Mouse (Mus musculus) heart, embryonic 16.5 days (tissue): ENCODE measurements around the gene AK157302. TPM values are rescaled to one million over a fixed set of nuclear protein-coding genes. Genes with fewer than 3 reads are reported as not detected.
A peak's percentile ranks its signal among the peaks of the same experiment; 100 is the strongest.
"Not testable (repeated sequence)": the region's sequence is repeated elsewhere in the genome, so short reads cannot be mapped to it uniquely, and the experiment has no call there.

Experiments
- ATAC-seq: fragments of 200-750 bp; cut with Nextera tagmentation; replicated peaks from 2 replicates; pipeline ENCODE4 v1.8.0; 2017; ENCODE audit warnings: moderate number of reproducible peaks; ENCODE audit not compliant: insufficient read depth, low FRiP score; ENCODE audit errors: extremely low read depth
- H3K27ac ChIP-seq: fragments of 300-500 bp; sonication (generic); 2 replicates; pipeline ENCODE4 v1.5.1; 2014; ENCODE audit warnings: mild to moderate bottlenecking, low read length, control low read depth, moderate library complexity
- H3K27me3 ChIP-seq: fragments of 300-500 bp; sonication (generic); 2 replicates; pipeline ENCODE4 v1.6.1; 2014; ENCODE audit warnings: low read length, mixed read lengths; ENCODE audit not compliant: control insufficient read depth, insufficient read depth
- H3K36me3 ChIP-seq: fragments of 300-500 bp; sonication (generic); 2 replicates; pipeline ENCODE4 v1.6.1; 2014; ENCODE audit not compliant: control insufficient read depth, insufficient read depth
- H3K4me1 ChIP-seq: fragments of 300-500 bp; sonication (generic); 2 replicates; pipeline ENCODE4 v1.6.1; 2014; ENCODE audit warnings: low read length, mixed read lengths; ENCODE audit not compliant: control insufficient read depth, insufficient read depth
- H3K4me2 ChIP-seq: fragments of 300-500 bp; sonication (generic); 2 replicates; pipeline ENCODE4 v1.6.1; 2014; ENCODE audit warnings: low read depth, mild to moderate bottlenecking, control low read depth, low read length
- H3K4me3 ChIP-seq: fragments of 300-500 bp; sonication (generic); 2 replicates; pipeline ENCODE4 v1.5.1; 2014; ENCODE audit warnings: mild to moderate bottlenecking, control low read depth, low read length
- H3K9ac ChIP-seq: fragments of 300-500 bp; sonication (generic); 2 replicates; pipeline ENCODE4 v1.6.1; 2014; ENCODE audit warnings: low read length, control low read depth
- H3K9me3 ChIP-seq: fragments of 300-500 bp; sonication (generic); replicated peaks from 2 replicates; pipeline ENCODE4 v1.6.1; 2016; ENCODE audit warnings: low read length; ENCODE audit not compliant: control insufficient read depth
- WGBS: fragments of 180-500 bp; shearing (Covaris S2); extraction: QIAGEN DNeasy Blood & Tissue Kit; methylation state at CpG from one replicate; pipeline ENCODE4 v1.1.7; 2014; 5-methylcytosine and 5-hydroxymethylcytosine counted together
- polyA plus RNA-seq: library from polyadenylated mRNA; unstranded; fragments of >200 nt; fragmentation: Nextera tagmentation; extraction: Ambion mirVana; gene quantifications from 2 replicates; pipeline ENCODE4 v1.2.1, GENCODE M21; 2015

Gene AK157302
- polyA plus RNA-seq, 1 experiment from 2014 or later, result 4.1 TPM

DNA sequence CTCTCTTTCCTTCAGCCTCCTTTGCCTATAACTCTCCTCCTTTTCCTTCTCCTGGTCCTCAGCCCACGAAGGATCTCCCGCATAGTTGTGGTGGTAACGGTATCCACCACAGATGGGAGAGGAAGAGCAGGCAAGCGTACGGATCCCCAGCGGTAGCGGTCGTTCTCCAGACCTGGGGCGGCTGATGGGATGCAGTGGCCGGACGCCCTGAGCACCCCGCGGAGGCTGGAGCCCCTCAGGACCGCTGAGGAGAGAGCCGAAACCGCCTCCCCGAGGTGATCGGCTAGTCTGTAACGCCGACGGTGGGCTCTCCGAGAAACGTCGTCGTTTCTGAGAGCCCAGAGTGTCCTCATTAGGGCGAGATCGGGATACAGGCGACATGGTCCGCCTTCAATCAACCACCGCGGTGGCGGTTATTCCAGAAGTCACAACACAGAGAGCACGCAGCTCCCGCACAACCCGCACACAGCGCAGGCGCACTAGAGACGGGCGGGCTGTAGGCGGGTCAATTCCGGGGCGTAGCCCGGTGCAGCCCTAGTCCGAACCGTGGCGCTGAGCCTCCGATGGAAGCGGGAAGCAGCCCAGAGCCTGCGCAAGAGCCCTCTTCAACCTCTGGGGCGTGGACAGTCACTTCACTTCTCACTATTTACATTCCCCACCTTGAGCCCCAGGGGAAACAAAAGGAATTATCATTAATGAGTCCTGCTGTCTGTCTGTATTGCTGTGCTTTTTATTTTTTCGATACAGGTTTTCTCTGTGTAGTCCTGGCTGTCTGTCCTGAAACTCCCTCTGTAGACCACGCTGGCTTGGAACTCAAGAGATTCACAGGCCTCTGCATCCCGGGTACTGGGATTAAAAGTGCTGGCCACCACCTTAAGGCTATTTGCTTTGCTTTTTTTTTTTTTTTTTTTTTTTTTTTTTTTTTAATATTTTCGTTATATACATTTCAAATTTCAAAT, 26.7 kb upstream of the AK157302 start, which contains the start of gene Nkapl:
Gene Nkapl, minus strand, starts transcription at position 449 of the 959 bp plus-strand sequence.
- peak within 1 kb of the TSS; percentile 48 for H3K27ac ChIP-seq
- H3K36me3 ChIP-seq, result no peaks in the 10 kb centered on the region
- peak within 1 kb of the TSS; percentile 88 for H3K9ac ChIP-seq
- H3K4me1 ChIP-seq, result no peaks in the 10 kb centered on the region
- WGBS, result 1% methylated on average over 54 of the region's 54 CpGs
- H3K4me2 ChIP-seq, result peak within 1 kb of the TSS; percentile 98
- ATAC-seq, result peak; percentile 99
- no peaks in the 10 kb centered on the region for H3K27me3 ChIP-seq
- H3K9me3 ChIP-seq, result no peaks in the 10 kb centered on the region
- H3K4me3 ChIP-seq, result peak within 1 kb of the TSS; percentile 76

DNA sequence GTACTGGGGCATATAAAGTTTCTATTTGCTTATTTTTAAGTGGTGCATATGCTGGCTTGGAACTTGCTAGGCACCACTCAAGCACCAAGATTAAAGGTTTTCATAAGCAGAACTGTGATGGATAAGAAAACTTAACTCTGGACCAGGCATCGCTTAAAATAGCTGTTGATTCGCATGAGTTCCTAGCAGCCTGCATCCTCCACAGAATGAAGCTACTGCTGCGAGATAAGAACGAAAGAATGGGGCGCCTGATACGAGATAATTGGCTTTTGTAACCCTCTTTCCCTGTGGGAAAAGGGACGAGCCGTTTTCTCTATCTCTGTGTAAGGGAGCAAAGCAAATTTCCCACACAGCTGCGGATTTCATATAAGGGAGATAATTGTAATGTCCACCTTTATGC, 25.9 kb upstream of the AK157302 start:
- Histone ChIP-seq H3K4me3 (peak overlapping the region; percentile 76; the same call in 1 of the 2 replicates), H3K27me3 (no peaks in the 10 kb centered on the region), H3K4me2 (peak overlapping the region; percentile 98), H3K36me3 (no peaks in the 10 kb centered on the region), H3K9me3 (no peaks in the 10 kb centered on the region), H3K4me1 (no peaks in the 10 kb centered on the region), H3K27ac (no peak overlapping the region), H3K9ac (peak overlapping the region; percentile 18; the same call in 1 of the 2 replicates)
- 10% methylated on average over 9 of the region's 9 CpGs for WGBS
- ATAC-seq, result no peak

DNA sequence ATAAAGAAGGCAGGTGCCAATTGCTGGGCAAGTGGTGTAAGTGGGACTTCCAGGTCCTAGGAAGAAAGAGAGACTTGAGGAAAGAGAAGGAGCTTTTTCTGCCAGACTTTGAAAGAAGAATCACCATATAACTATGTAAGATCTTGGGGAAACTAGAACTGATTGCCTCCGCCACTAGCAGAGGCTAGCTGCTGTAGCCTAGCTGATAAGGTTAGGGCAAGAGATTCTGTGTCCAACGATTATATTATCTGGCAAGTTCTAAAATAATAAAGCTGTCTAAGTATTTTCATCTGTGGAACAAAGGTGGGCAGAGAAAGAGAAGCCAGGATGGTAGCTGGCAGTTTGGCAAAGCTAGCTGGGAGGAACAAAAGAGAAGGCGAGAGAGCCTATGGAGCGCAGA, 22.6 kb upstream of the AK157302 start:
- no peaks in the 10 kb centered on the region for H3K36me3 ChIP-seq

DNA sequence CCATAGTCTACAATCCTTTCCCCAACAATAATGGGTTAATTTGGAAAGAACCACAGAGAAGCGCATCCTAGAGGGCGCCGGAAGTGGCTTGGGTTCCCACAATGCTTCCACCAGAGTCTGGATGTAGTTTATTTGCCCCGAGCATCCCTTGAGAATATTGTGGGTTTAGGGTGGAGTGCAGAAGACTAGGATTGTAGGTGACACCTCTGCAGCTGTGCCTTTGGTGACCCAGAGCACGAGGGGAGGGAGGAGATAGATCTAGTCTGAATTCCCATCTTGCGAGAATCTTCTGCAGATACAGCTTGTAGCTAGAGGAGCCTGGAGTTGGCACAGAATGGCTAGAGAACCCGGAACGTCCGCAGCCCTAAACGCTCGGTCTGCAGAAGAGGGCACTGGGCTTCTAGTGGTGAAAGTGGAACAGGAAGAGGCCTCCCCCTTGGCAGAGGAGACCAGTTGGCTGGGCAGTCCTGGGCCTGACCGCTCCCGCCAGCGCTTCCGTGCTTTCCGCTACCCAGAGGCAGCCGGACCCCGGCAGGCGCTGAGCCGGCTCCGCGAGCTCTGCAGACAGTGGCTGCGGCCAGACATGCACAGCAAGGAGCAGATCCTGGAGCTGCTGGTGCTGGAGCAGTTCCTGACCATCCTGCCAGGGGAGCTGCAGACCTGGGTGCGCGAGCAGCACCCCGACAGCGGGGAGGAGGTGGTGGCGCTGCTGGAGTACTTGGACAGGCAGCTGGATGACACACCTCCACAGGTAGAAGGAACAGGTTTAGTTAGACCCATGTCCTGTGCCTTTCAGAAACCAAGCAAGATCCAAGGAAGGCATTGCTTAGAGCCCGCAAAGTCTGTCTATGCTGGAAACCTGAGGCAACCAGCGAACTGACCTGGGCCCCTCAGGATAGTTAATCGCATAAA, 16.0 kb upstream of the AK157302 start, which contains the start of the genes Zkscan4 and Gm10065:
Gene Zkscan4, plus strand, starts transcription at position 149 of the 912 bp plus-strand sequence.
Gene Gm10065, minus strand, starts transcription at position 683 of the 912 bp plus-strand sequence.
- 5% methylated on average over 19 of the region's 31 CpGs for WGBS
- ATAC-seq, result peak; percentile 75

More for the DNA sequence above, 22.6 kb upstream of the AK157302 start:
- Histone ChIP-seq H3K4me2 (no peak overlapping the region), H3K9me3 (no peaks in the 10 kb centered on the region), H3K27ac (no peak overlapping the region), H3K27me3 (no peaks in the 10 kb centered on the region), H3K9ac (no peak overlapping the region), H3K4me1 (no peaks in the 10 kb centered on the region), H3K4me3 (no peak overlapping the region)
- WGBS, result 36% methylated on average over 4 of the region's 4 CpGs
- ATAC-seq, result no peak

DNA sequence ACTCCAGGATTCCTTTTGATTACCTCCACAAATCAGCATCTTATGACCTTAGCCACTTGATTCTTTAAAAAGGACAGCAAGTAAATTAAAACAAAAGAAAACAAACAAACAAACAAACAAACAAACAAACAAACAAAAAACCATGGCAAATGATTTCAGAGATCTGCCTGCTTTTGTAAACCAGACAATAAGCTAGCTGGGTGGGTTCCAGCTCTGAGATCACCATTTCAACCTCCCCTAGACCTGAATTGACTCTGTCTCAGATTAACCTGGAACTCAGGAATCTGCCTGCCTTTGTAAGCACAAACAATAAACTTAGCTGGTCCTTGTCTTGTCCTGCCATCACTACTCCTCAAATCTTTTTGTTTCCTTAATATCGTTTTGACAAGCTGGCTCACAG, 8.1 kb upstream of the AK157302 start:
- 84% methylated on average over 1 of the region's 1 CpGs for WGBS
- Histone ChIP-seq H3K4me1 (no peaks in the 10 kb centered on the region), H3K36me3 (no peaks in the 10 kb centered on the region; the same call in 1 of the 2 replicates), H3K4me3 (no peak overlapping the region), H3K27me3 (no peaks in the 10 kb centered on the region), H3K4me2 (no peak overlapping the region), H3K9ac (no peak overlapping the region), H3K27ac (no peak overlapping the region), H3K9me3 (peaks cover 4% of the 10 kb centered on the region; the same call in 1 of the 2 replicates)
- no peak for ATAC-seq

More for the DNA sequence above, 16.0 kb upstream of the AK157302 start, which contains the start of the genes Zkscan4 and Gm10065:
- not testable (repeated sequence) for H3K9me3 ChIP-seq, H3K4me1 ChIP-seq, H3K36me3 ChIP-seq, H3K27me3 ChIP-seq
- peak within 1 kb of the TSS; percentile 70 for H3K4me3 ChIP-seq
- peak within 1 kb of the TSS; percentile 80 for H3K27ac ChIP-seq
- H3K4me2 ChIP-seq, result peak within 1 kb of the TSS; percentile 66
- peak within 1 kb of the TSS; percentile 72 for H3K9ac ChIP-seq

DNA sequence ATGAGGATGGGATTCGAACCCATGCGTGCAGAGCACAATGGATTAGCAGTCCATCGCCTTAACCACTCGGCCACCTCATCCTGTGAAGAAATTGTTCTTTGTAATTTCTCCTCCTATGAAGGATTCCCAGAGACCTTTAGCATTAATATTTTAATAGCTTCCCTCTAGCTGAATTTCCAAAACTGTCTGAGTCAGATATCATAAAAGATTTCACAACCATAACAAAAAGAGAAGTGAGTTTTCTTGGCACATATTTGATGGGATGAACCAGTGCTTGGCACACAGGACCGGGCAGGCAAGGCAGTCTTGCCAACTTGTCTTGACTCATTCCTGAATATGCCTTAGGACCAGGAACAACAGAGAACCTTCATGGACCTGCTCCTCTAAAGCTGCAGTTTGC, 2.2 kb upstream of the AK157302 start:
- Histone ChIP-seq H3K9ac (no peak overlapping the region), H3K36me3 (no peaks in the 10 kb centered on the region), H3K4me2 (no peak overlapping the region), H3K4me3 (no peak overlapping the region), H3K4me1 (no peaks in the 10 kb centered on the region), H3K27ac (no peak overlapping the region), H3K9me3 (no peaks in the 10 kb centered on the region), H3K27me3 (no peaks in the 10 kb centered on the region)
- no peak for ATAC-seq
- WGBS, result 91% methylated on average over 5 of the region's 5 CpGs

DNA sequence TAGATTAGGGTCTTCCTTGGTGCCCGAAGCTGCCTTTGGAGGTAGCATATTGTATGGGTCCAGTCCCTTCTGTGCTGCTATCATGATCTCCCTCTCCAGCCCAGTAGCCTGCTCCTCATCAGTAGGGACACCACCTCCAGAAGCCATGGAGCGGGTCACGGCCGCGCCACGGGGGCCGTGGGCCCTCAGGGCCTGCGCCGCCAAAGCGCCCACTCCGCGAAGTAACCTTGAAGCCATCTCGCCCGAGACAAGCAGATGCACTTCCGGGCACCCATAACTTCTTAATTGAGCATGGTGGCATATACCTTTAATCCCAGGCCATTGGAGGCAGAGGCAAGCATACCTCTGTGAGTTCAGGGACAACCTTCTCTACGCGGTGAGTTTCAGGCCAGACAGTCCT, 6.2 kb downstream of the AK157302 start, which contains the start of gene Gm11273:
Gene Gm11273, minus strand, starts transcription at position 237 of the 400 bp plus-strand sequence.
- not testable (repeated sequence) for ATAC-seq, H3K4me3 ChIP-seq, H3K36me3 ChIP-seq, H3K27me3 ChIP-seq, H3K4me2 ChIP-seq, H3K4me1 ChIP-seq, H3K27ac ChIP-seq, H3K9me3 ChIP-seq, H3K9ac ChIP-seq
- 86% methylated on average over 17 of the region's 17 CpGs for WGBS

DNA sequence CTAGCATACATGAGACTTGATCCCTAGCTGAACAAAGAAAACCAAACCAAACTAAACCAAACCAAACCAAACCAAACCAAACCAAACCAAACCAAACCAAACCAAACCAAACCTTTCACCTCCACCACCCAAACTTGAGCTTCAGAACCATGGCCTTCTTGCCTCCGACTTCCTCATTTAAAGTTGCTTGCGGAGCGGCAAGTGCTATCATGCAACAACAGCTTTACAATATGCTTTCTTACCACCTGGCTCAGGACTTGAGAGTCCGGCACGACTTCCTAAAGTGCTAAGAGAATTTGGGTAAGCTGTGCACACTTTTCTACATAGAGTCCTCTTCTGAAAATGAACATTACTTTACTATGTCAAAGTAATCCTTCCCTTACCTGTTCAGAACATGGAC, 7.3 kb downstream of the AK157302 start:
- no peak for ATAC-seq
- Histone ChIP-seq H3K27ac (no peak overlapping the region), H3K4me2 (no peak overlapping the region), H3K27me3 (no peaks in the 10 kb centered on the region), H3K36me3 (no peaks in the 10 kb centered on the region), H3K4me1 (peaks cover 4% of the 10 kb centered on the region; the same call in 1 of the 2 replicates), H3K9ac (no peak overlapping the region), H3K4me3 (no peak overlapping the region), H3K9me3 (no peaks in the 10 kb centered on the region)
- 81% methylated on average over 5 of the region's 5 CpGs for WGBS
